Comparison of ENCODE assay signal across 8 mouse cellular contexts in genomic region chr6:38434055-38435023, GRCm38 (mm10). TPM values are rescaled to one million over a fixed set of nuclear protein-coding genes. Genes with fewer than 3 reads are reported as not detected.
DNase-seq lines count a peak whose midpoint lies in the region; ATAC-seq and TF ChIP-seq lines count a peak whose summit lies in the region.

No protein-coding gene starts in this region.

- H3K9me3 ChIP-seq in embryonic facial prominence, embryonic 11.5 days (replicated peaks; ENCODE audit: control insufficient read depth, low read length) = no peaks in the 10 kb centered on the region
- no peaks in the 10 kb centered on the region for H3K9me3 ChIP-seq in limb, embryonic 11.5 days (ENCODE audit: control insufficient read depth, low read length)
- no peaks in the 10 kb centered on the region for H3K9me3 ChIP-seq in midbrain, embryonic 13.5 days

- peak overlapping the region; percentile 90 for H3K4me3 ChIP-seq in embryonic facial prominence, embryonic 11.5 days (ENCODE audit: low read depth, low read length)
- H3K4me3 ChIP-seq in heart, adult 2 months = peak overlapping the region; percentile 96
- peak overlapping the region; percentile 94 for H3K4me3 ChIP-seq in limb, embryonic 11.5 days (ENCODE audit: low read depth, low read length)
- peak overlapping the region; percentile 96 for H3K4me3 ChIP-seq in midbrain, embryonic 13.5 days (replicated peaks)

- H3K4me2 ChIP-seq in embryonic facial prominence, embryonic 11.5 days (ENCODE audit: low read depth, low read length) = peak overlapping the region; percentile 63
- H3K4me2 ChIP-seq in limb, embryonic 11.5 days (ENCODE audit: low read depth, severe bottlenecking) = peak overlapping the region; percentile 82
- H3K4me2 ChIP-seq in midbrain, embryonic 13.5 days (replicated peaks) = peak overlapping the region; percentile 66

- TF ChIP-seq POLR2A in heart, adult 2 months (IDR thresholded peaks at IDR 0.05; ENCODE audit: insufficient read depth, low read depth, low read length) = no peak

- peak; percentile 78 for ATAC-seq in embryonic facial prominence, embryonic 11.5 days (replicated peaks; ENCODE audit: insufficient number of reproducible peaks, low FRiP score, low TSS enrichment, low read depth)
- peak; percentile 69 for ATAC-seq in limb, embryonic 11.5 days (ENCODE audit: insufficient number of reproducible peaks, low FRiP score, low TSS enrichment, low read depth)
- ATAC-seq in midbrain, embryonic 13.5 days = peak; percentile 81

- no peak for TF ChIP-seq EP300 in heart, adult 2 months (IDR thresholded peaks at IDR 0.05; ENCODE audit: insufficient read depth, low read depth, low read length)

- peaks cover 1% of the 10 kb centered on the region; the same call in 1 of the 2 replicates for H3K79me2 ChIP-seq in heart, adult 2 months (replicated peaks; ENCODE audit: control insufficient read depth, insufficient read depth, low read length)

- TF ChIP-seq CTCF in heart, adult 2 months (IDR thresholded peaks at IDR 0.05) = no peak

- H3K4me1 ChIP-seq in embryonic facial prominence, embryonic 11.5 days (ENCODE audit: control insufficient read depth, insufficient read depth, low read length) = no peaks in the 10 kb centered on the region
- H3K4me1 ChIP-seq in heart, adult 2 months (ENCODE audit: control insufficient read depth, insufficient read depth, low read length) = peaks cover 1% of the 10 kb centered on the region
- no peaks in the 10 kb centered on the region for H3K4me1 ChIP-seq in limb, embryonic 11.5 days (ENCODE audit: control insufficient read depth, insufficient read depth, low read length)
- H3K4me1 ChIP-seq in midbrain, embryonic 13.5 days (replicated peaks) = peaks cover 30% of the 10 kb centered on the region

- H3K27ac ChIP-seq in embryonic facial prominence, embryonic 11.5 days (replicated peaks; ENCODE audit: low read depth, low read length) = peak overlapping the region; percentile 92
- peak overlapping the region; percentile 99 for H3K27ac ChIP-seq in heart, adult 2 months
- peak overlapping the region; percentile 96 for H3K27ac ChIP-seq in limb, embryonic 11.5 days (replicated peaks; ENCODE audit: low read depth, low read length)
- H3K27ac ChIP-seq in midbrain, embryonic 13.5 days = peak overlapping the region; percentile 98

- H3K9ac ChIP-seq in embryonic facial prominence, embryonic 11.5 days (replicated peaks; ENCODE audit: low read length) = peak overlapping the region; percentile 93
- H3K9ac ChIP-seq in heart, adult 2 months (ENCODE audit: low read depth, low read length) = peak overlapping the region; percentile 93
- H3K9ac ChIP-seq in limb, embryonic 11.5 days (ENCODE audit: low read length) = peak overlapping the region; percentile 91
- H3K9ac ChIP-seq in midbrain, embryonic 13.5 days (replicated peaks) = peak overlapping the region; percentile 99

- DNase-seq in 416B (ENCODE audit: low read depth) = peak; percentile 69
- peak; percentile 59 for DNase-seq in adrenal gland, postnatal 25 days
- DNase-seq in embryonic facial prominence, embryonic 11.5 days (ENCODE audit: low spot score) = peak; percentile 67
- DNase-seq in heart, adult 2 months = peak; percentile 78 to 79
- peak; percentile 25 to 33 for DNase-seq in kidney, adult 8-10 months
- DNase-seq in limb, embryonic 11.5 days (ENCODE audit: low spot score) = peak; percentile 63
- peak; percentile 49 to 63 for DNase-seq in spleen, adult 18-20 months

- H3K36me3 ChIP-seq in embryonic facial prominence, embryonic 11.5 days (replicated peaks; ENCODE audit: control insufficient read depth, insufficient read depth, low read depth, low read length) = no peaks in the 10 kb centered on the region
- H3K36me3 ChIP-seq in heart, adult 2 months (ENCODE audit: control insufficient read depth, insufficient read depth, low read length) = peaks cover 6% of the 10 kb centered on the region
- H3K36me3 ChIP-seq in limb, embryonic 11.5 days (ENCODE audit: control insufficient read depth, insufficient read depth, low read length) = no peaks in the 10 kb centered on the region
- no peaks in the 10 kb centered on the region for H3K36me3 ChIP-seq in midbrain, embryonic 13.5 days

- under 1% methylated on average over 91 of the region's 118 CpGs for WGBS in embryonic facial prominence, embryonic 11.5 days
- WGBS in heart, adult 2 months = 6% methylated on average over 106 of the region's 118 CpGs
- WGBS in limb, embryonic 11.5 days = under 1% methylated on average over 77 of the region's 118 CpGs
- under 1% methylated on average over 103 of the region's 118 CpGs for WGBS in midbrain, embryonic 13.5 days

- intact Hi-C loops in heart, adult 2 months (cut with DNase I) = loop anchor here (2.0 kb wide), 1 partner anchor 98 kb away; the partner anchor contains the start of gene Fmc1

- H3K27me3 ChIP-seq in embryonic facial prominence, embryonic 11.5 days (ENCODE audit: control insufficient read depth, insufficient read depth, low read length) = no peaks in the 10 kb centered on the region
- H3K27me3 ChIP-seq in heart, adult 2 months (ENCODE audit: control insufficient read depth, insufficient read depth, low read length) = no peaks in the 10 kb centered on the region
- H3K27me3 ChIP-seq in limb, embryonic 11.5 days (ENCODE audit: control insufficient read depth, insufficient read depth, low read length) = no peaks in the 10 kb centered on the region
- H3K27me3 ChIP-seq in midbrain, embryonic 13.5 days = no peaks in the 10 kb centered on the region

RNA-seq across cellular contexts. Expression of gene Ubn2, which starts 0.6 kb away (rescaled TPM):
- total RNA-seq in adrenal gland, postnatal 25 days (2021) = 34.2 and 39.3 TPM in 2 replicates
- 12.4 and 12.5 TPM in 2 replicates for polyA plus RNA-seq in embryonic facial prominence, embryonic 11.5 days (2014; fragmentation: Nextera tagmentation; extraction: Ambion mirVana)
- total RNA-seq in heart, adult 2 months (2021) = 10 to 100 TPM; 23.2 to 24.7 TPM
- 5.1 and 9.9 TPM in 2 replicates for polyA plus RNA-seq in heart, adult 2 months (2012; rRNA removed)
- 14.9 and 17.2 TPM in 2 replicates for polyA plus RNA-seq in limb, embryonic 11.5 days (2014; fragmentation: Nextera tagmentation; extraction: Ambion mirVana)
- polyA plus RNA-seq in midbrain, embryonic 13.5 days (2015; fragmentation: Nextera tagmentation; extraction: Ambion mirVana) = 27.0 and 29.6 TPM in 2 replicates

RNA-seq across cellular contexts. Expression of gene Ttc26, which starts 53.1 kb away (rescaled TPM):
- 2.5 and 2.7 TPM in 2 replicates for total RNA-seq in adrenal gland, postnatal 25 days (2021)
- 10.4 and 11.8 TPM in 2 replicates for polyA plus RNA-seq in embryonic facial prominence, embryonic 11.5 days (2014; fragmentation: Nextera tagmentation; extraction: Ambion mirVana)
- total RNA-seq in heart, adult 2 months (2021) = 1 to 10 TPM; 1.7 to 1.9 TPM
- polyA plus RNA-seq in heart, adult 2 months (2012; rRNA removed) = 0.66 and 1.3 TPM in 2 replicates
- polyA plus RNA-seq in limb, embryonic 11.5 days (2014; fragmentation: Nextera tagmentation; extraction: Ambion mirVana) = 13.4 and 14.1 TPM in 2 replicates
- polyA plus RNA-seq in midbrain, embryonic 13.5 days (2015; fragmentation: Nextera tagmentation; extraction: Ambion mirVana) = 9.9 and 10.1 TPM in 2 replicates

Comparison
In these comparisons a context has a peak if more than half of its experiments do, and no peak if none do; other contexts are left out.
1. Peak in every context shown above with its lines: DNase-seq, ATAC-seq, H3K4me3 ChIP-seq and H3K27ac ChIP-seq.